Mouse (Mus musculus) heart, postnatal 4 days (tissue): Measurements from ENCODE around the gene Shq1. TPM values are rescaled to one million over a fixed set of nuclear protein-coding genes. Genes with fewer than 3 reads are reported as not detected.

ENCODE experiments used
- DNase-seq: peaks from one replicate; pipeline ENCODE4 v3.0.0; 2021
- total RNA-seq, 2 experiments: library from RNA; stranded (reverse); gene quantifications; 2 replicates each; pipeline ENCODE4 v1.2.3; 2021

The Shq1 gene
- total RNA-seq, 2 experiments from 2014 or later: 5.3 to 5.4 TPM

- DNase-seq: no peak
These were observed 3.3 kb downstream of the Shq1 start for GRCm38 (mm10) chr6:100667644-100668043.

GRCm38 (mm10) chr6:100662224-100662623 is 8.7 kb downstream of the Shq1 start:
- DNase-seq: no peak

- peak; percentile 63 for DNase-seq
These were observed 10.6 kb downstream of the Shq1 start for GRCm38 (mm10) chr6:100660395-100660794.

GRCm38 (mm10) chr6:100652535-100652934 is 18.4 kb downstream of the Shq1 start:
- no peak for DNase-seq

GRCm38 (mm10) chr6:100647196-100647595 is 23.8 kb downstream of the Shq1 start:
- no peak for DNase-seq

GRCm38 (mm10) chr6:100645469-100646201 is 25.3 kb downstream of the Shq1 start:
- peak; percentile 66 for DNase-seq

GRCm38 (mm10) chr6:100644631-100645030 is 26.3 kb downstream of the Shq1 start:
- DNase-seq: peak; percentile 33

GRCm38 (mm10) chr6:100642786-100643185 is 28.2 kb downstream of the Shq1 start:
- no peak for DNase-seq

- DNase-seq: no peak
These were observed 30.4 kb downstream of the Shq1 start for GRCm38 (mm10) chr6:100640591-100640990.

GRCm38 (mm10) chr6:100629086-100629485 is 41.9 kb downstream of the Shq1 start:
- no peak for DNase-seq

- no peak for DNase-seq
These were observed 42.7 kb downstream of the Shq1 start for GRCm38 (mm10) chr6:100628223-100628622.

- no peak for DNase-seq
These were observed 47.0 kb downstream of the Shq1 start for GRCm38 (mm10) chr6:100623922-100624321.

GRCm38 (mm10) chr6:100622861-100623507 is 48.0 kb downstream of the Shq1 start:
- no peak for DNase-seq

GRCm38 (mm10) chr6:100620411-100620810 is 50.5 kb downstream of the Shq1 start:
- DNase-seq: no peak

- no peak for DNase-seq
These were observed 51.6 kb downstream of the Shq1 start for GRCm38 (mm10) chr6:100619309-100619708.

GRCm38 (mm10) chr6:100616133-100616532 is 54.8 kb downstream of the Shq1 start:
- no peak for DNase-seq

- DNase-seq: no peak
These were observed 57.2 kb downstream of the Shq1 start for GRCm38 (mm10) chr6:100613593-100614267.

- DNase-seq: no peak
These were observed 59.9 kb downstream of the Shq1 start for GRCm38 (mm10) chr6:100610897-100611575.

GRCm38 (mm10) chr6:100610182-100610581 is 60.8 kb downstream of the Shq1 start:
- peak; percentile 12 for DNase-seq

- DNase-seq: no peak
These were observed 61.7 kb downstream of the Shq1 start for GRCm38 (mm10) chr6:100609256-100609655.

GRCm38 (mm10) chr6:100608429-100608828 is 62.5 kb downstream of the Shq1 start:
- DNase-seq: peak; percentile 17

GRCm38 (mm10) chr6:100606805-100607204 is 64.2 kb downstream of the Shq1 start:
- no peak for DNase-seq

- DNase-seq: peak; percentile 26
These were observed 67.3 kb downstream of the Shq1 start for GRCm38 (mm10) chr6:100603702-100604101.
